Mouse (Mus musculus) layer of hippocampus, adult 9-10 months (tissue): ENCODE measurements around the gene Cobll1.
"Not testable (repeated sequence)": the region's sequence is repeated elsewhere in the genome, so short reads cannot be mapped to it uniquely, and the experiment has no call there.

Experiments used
- DNase-seq: peaks from one replicate; pipeline ENCODE4 v3.0.0; 2022; ENCODE audit warnings: low spot score

The Cobll1 gene

GRCm38 (mm10) chr2:65238964-65239570 lies at the start of gene Cobll1:
Gene Cobll1, minus strand, starts transcription at chr2:65239403.
- DNase-seq, result no peak

GRCm38 (mm10) chr2:65288696-65289095 lies 49.5 kb upstream of the Cobll1 start:
- DNase-seq, result no peak

- no peak for DNase-seq
These were observed 46.2 kb upstream of the Cobll1 start for GRCm38 (mm10) chr2:65285380-65285779.

GRCm38 (mm10) chr2:65282979-65283378 lies 43.8 kb upstream of the Cobll1 start:
- no peak for DNase-seq

GRCm38 (mm10) chr2:65279029-65279690 lies 40.0 kb upstream of the Cobll1 start:
- no peak for DNase-seq

- no peak for DNase-seq
These were observed 36.3 kb upstream of the Cobll1 start for GRCm38 (mm10) chr2:65275443-65276061.

- no peak for DNase-seq
These were observed 34.7 kb upstream of the Cobll1 start for GRCm38 (mm10) chr2:65273910-65274309.

- no peak for DNase-seq
These were observed 29.5 kb upstream of the Cobll1 start for GRCm38 (mm10) chr2:65268731-65269130.

GRCm38 (mm10) chr2:65267834-65268233 lies 28.6 kb upstream of the Cobll1 start:
- no peak for DNase-seq

- DNase-seq, result no peak
These were observed 27.5 kb upstream of the Cobll1 start for GRCm38 (mm10) chr2:65266576-65267299.

- no peak for DNase-seq
These were observed 23.0 kb upstream of the Cobll1 start for GRCm38 (mm10) chr2:65262251-65262650.

- not testable (repeated sequence) for DNase-seq
These were observed 21.6 kb upstream of the Cobll1 start for GRCm38 (mm10) chr2:65260828-65261227.

GRCm38 (mm10) chr2:65260400-65260799 lies 21.2 kb upstream of the Cobll1 start:
- DNase-seq, result no peak

- no peak for DNase-seq
These were observed 18.2 kb upstream of the Cobll1 start for GRCm38 (mm10) chr2:65257446-65257845.

- no peak for DNase-seq
These were observed 17.5 kb upstream of the Cobll1 start for GRCm38 (mm10) chr2:65256494-65257254.

GRCm38 (mm10) chr2:65250589-65251104 lies 11.4 kb upstream of the Cobll1 start:
- no peak for DNase-seq

- DNase-seq, result no peak
These were observed 10.4 kb upstream of the Cobll1 start for GRCm38 (mm10) chr2:65249575-65249974.

GRCm38 (mm10) chr2:65240173-65240745 lies 1.1 kb upstream of the Cobll1 start:
- no peak for DNase-seq

- no peak for DNase-seq
These were observed 836 bp downstream of the Cobll1 start for GRCm38 (mm10) chr2:65238171-65238963.

- no peak for DNase-seq
These were observed 1.5 kb downstream of the Cobll1 start for GRCm38 (mm10) chr2:65237610-65238170.
